Mouse (Mus musculus) limb, embryonic 11.5 days (tissue): ENCODE results near the gene Sec61a1. TPM values are rescaled to one million over a fixed set of nuclear protein-coding genes. Genes with fewer than 3 reads are reported as not detected.

Source experiments
- ATAC-seq: fragments of 200-750 bp; cut with Nextera tagmentation; 2 replicates; pipeline ENCODE4 v1.8.0; 2017; ENCODE audit warnings: low read depth; ENCODE audit not compliant: insufficient number of reproducible peaks, low FRiP score, low TSS enrichment
- DNase-seq: peaks from one replicate; pipeline ENCODE4 v3.0.0-alpha.2; 2015; ENCODE audit warnings: low spot score
- H3K27ac ChIP-seq: fragments of 300-500 bp; sonication (generic); replicated peaks from 2 replicates; pipeline ENCODE4 v1.5.1; 2014; ENCODE audit warnings: low read depth, mild to moderate bottlenecking, low read length
- H3K27me3 ChIP-seq: fragments of 300-500 bp; sonication (generic); 2 replicates; pipeline ENCODE4 v1.6.1; 2014; ENCODE audit warnings: mild to moderate bottlenecking, low read length, mixed read lengths; ENCODE audit not compliant: control insufficient read depth, insufficient read depth
- H3K36me3 ChIP-seq: fragments of 300-500 bp; sonication (generic); 2 replicates; pipeline ENCODE4 v1.6.1; 2014; ENCODE audit warnings: mild to moderate bottlenecking, low read length, moderate library complexity, mixed read lengths; ENCODE audit not compliant: control insufficient read depth, insufficient read depth
- H3K4me1 ChIP-seq: fragments of 300-500 bp; sonication (generic); 2 replicates; pipeline ENCODE4 v1.6.1; 2014; ENCODE audit warnings: low read length, mixed read lengths; ENCODE audit not compliant: control insufficient read depth, insufficient read depth
- H3K4me2 ChIP-seq: fragments of 300-500 bp; sonication (generic); 2 replicates; pipeline ENCODE4 v1.6.1; 2014; ENCODE audit warnings: low read depth, mild to moderate bottlenecking, moderate library complexity; ENCODE audit not compliant: severe bottlenecking
- H3K4me3 ChIP-seq: fragments of 300-500 bp; sonication (generic); 2 replicates; pipeline ENCODE4 v1.5.1; 2014; ENCODE audit warnings: low read depth, low read length
- H3K9ac ChIP-seq: fragments of 300-500 bp; sonication (generic); 2 replicates; pipeline ENCODE4 v1.6.1; 2014; ENCODE audit warnings: mild to moderate bottlenecking, low read length
- H3K9me3 ChIP-seq: fragments of 300-500 bp; sonication (generic); 2 replicates; pipeline ENCODE4 v1.6.1; 2016; ENCODE audit warnings: low read length; ENCODE audit not compliant: control insufficient read depth
- WGBS: fragments of 180-500 bp; shearing (Covaris S2); extraction: QIAGEN DNeasy Blood & Tissue Kit; methylation state at CpG from one replicate; pipeline ENCODE4 v1.1.7; 2014; 5-methylcytosine and 5-hydroxymethylcytosine counted together
- polyA plus RNA-seq: library from polyadenylated mRNA; unstranded; fragments of >200 nt; fragmentation: Nextera tagmentation; extraction: Ambion mirVana; gene quantifications from 2 replicates; pipeline ENCODE4 v1.2.1, GENCODE M21; 2014

The Sec61a1 gene
- polyA plus RNA-seq, 1 experiment from 2014 or later, result 191 TPM

- H3K36me3 ChIP-seq, result no peaks in the 10 kb centered on the region
- H3K4me2 ChIP-seq, result no peak overlapping the region
- no peaks in the 10 kb centered on the region for H3K4me1 ChIP-seq
- no peak overlapping the region for H3K4me3 ChIP-seq
- H3K9me3 ChIP-seq, result no peaks in the 10 kb centered on the region
- H3K9ac ChIP-seq, result no peak overlapping the region
- WGBS, result 36% methylated on average over 4 of the region's 4 CpGs
- H3K27ac ChIP-seq, result no peak overlapping the region
- peak; percentile 84 for DNase-seq
- H3K27me3 ChIP-seq, result peaks cover 6% of the 10 kb centered on the region; the same call in 1 of the 2 replicates
- no peak for ATAC-seq
These were observed 30.6 kb upstream of the Sec61a1 start for GRCm38 (mm10) chr6:88549137-88549814.

GRCm38 (mm10) chr6:88548405-88549049 is 29.8 kb upstream of the Sec61a1 start:
- H3K9ac ChIP-seq, result no peak overlapping the region
- H3K27ac ChIP-seq, result no peak overlapping the region
- ATAC-seq (no peak), DNase-seq (no peak)
- peaks cover 6% of the 10 kb centered on the region; the same call in 1 of the 2 replicates for H3K27me3 ChIP-seq
- no peak overlapping the region for H3K4me2 ChIP-seq
- no peaks in the 10 kb centered on the region for H3K9me3 ChIP-seq
- H3K4me3 ChIP-seq, result no peak overlapping the region
- no peaks in the 10 kb centered on the region for H3K4me1 ChIP-seq
- 81% methylated on average over 10 of the region's 10 CpGs for WGBS
- H3K36me3 ChIP-seq, result no peaks in the 10 kb centered on the region

DNA sequence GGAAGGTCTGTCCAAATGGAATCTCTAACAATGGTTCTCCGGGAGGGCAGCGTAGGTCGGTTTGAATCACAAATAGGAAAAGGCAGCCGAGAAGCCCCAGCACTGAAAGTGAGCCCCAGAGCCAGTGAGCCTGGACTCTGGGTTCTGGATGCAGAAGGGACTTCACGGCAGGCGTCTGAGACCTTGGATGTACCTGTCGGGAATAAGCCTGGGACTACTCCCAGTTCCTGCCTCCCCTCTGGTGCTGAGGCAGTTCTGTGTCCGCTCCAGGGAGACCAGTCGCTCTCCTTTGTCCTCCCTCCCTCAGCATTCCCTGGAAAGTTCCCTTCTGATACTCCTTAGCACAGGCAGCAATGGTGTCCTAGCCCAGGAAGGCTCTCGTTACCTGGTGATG is 26.7 kb upstream of the Sec61a1 start:
- no peak overlapping the region for H3K4me3 ChIP-seq
- no peak for DNase-seq
- WGBS, result 40% methylated on average over 10 of the region's 10 CpGs

DNA sequence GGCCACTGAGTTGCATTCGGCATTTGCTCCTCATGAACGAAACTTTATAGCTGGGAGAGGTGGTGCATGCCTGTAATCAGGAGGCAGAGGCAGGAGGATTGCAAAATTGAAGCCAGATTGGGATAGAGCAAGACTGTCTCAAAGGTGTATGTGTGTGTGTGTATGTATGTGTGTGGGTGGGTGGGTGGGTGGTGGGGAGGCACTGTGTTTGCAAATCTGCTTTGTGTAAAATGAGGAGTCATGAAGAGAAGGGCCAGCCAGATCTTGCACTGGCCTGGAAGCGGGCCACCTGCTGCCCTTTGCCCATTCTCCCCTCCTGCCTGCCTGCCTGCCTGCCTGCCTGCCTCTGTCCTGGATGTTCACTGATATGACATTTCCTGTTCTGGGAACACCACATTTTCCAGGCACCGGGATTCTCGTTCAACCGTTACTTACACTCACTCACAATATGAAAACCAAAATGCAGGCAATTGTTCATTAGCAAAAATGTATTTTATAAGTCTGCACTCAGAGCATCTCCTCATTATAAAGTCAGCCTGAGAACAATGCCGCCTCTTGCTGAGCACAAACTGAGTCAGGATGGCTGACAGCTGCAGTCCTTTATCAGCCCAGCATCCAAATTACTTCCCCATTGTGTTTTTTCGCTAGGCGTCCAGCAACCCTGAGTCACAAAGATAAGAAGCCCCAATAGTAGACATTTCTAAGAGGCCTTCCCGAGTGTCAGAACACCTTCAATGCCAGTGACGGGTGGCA is 26.1 kb upstream of the Sec61a1 start:
- DNase-seq (no peak), ATAC-seq (no peak)
- H3K4me2 ChIP-seq, result no peak overlapping the region
- no peak overlapping the region for H3K4me3 ChIP-seq
- H3K36me3 ChIP-seq, result no peaks in the 10 kb centered on the region
- WGBS, result 59% methylated on average over 11 of the region's 11 CpGs
- H3K27ac ChIP-seq, result no peak overlapping the region
- H3K27me3 ChIP-seq, result peaks cover 6% of the 10 kb centered on the region; the same call in 1 of the 2 replicates
- no peaks in the 10 kb centered on the region for H3K9me3 ChIP-seq
- H3K9ac ChIP-seq, result no peak overlapping the region
- no peaks in the 10 kb centered on the region for H3K4me1 ChIP-seq

More for the DNA sequence above, 26.7 kb upstream of the Sec61a1 start:
- no peak for ATAC-seq
- Histone ChIP-seq H3K9ac (no peak overlapping the region), H3K4me2 (no peak overlapping the region), H3K4me1 (no peaks in the 10 kb centered on the region), H3K27me3 (peaks cover 6% of the 10 kb centered on the region; the same call in 1 of the 2 replicates), H3K27ac (no peak overlapping the region), H3K9me3 (no peaks in the 10 kb centered on the region), H3K36me3 (no peaks in the 10 kb centered on the region)

DNA sequence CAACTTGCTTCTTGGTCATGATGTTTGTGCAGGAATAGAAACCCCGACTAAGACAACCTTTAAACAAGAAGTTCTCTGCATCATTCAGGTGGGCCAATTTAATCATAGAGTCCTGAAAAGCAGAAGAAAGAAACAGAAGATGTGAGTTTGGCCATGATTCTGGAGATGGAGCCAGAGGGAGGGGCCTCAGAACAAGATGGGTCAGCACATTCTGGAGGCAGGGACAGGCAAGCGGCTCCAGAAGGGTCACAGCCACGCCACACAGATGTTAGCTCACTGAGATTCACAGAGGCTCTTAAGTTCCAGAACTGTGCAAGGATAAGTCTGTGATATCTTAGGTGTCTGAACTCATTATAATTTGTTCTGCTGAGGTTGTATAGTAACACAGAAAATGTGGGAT is 25.5 kb upstream of the Sec61a1 start:
- Histone ChIP-seq H3K36me3 (no peaks in the 10 kb centered on the region), H3K9ac (no peak overlapping the region), H3K27ac (no peak overlapping the region), H3K4me1 (no peaks in the 10 kb centered on the region), H3K27me3 (peaks cover 6% of the 10 kb centered on the region; the same call in 1 of the 2 replicates), H3K9me3 (no peaks in the 10 kb centered on the region), H3K4me3 (no peak overlapping the region), H3K4me2 (no peak overlapping the region)
- DNase-seq, result no peak
- WGBS, result 81% methylated on average over 3 of the region's 3 CpGs
- ATAC-seq, result no peak

- DNase-seq (no peak), ATAC-seq (no peak)
- H3K4me3 ChIP-seq, result no peak overlapping the region
- H3K4me1 ChIP-seq, result no peaks in the 10 kb centered on the region
- no peak overlapping the region for H3K9ac ChIP-seq
- H3K36me3 ChIP-seq, result no peaks in the 10 kb centered on the region
- no peaks in the 10 kb centered on the region; the same call in 1 of the 2 replicates for H3K27me3 ChIP-seq
- 69% methylated on average over 2 of the region's 2 CpGs for WGBS
- no peak overlapping the region for H3K27ac ChIP-seq
- H3K4me2 ChIP-seq, result no peak overlapping the region
- H3K9me3 ChIP-seq, result no peaks in the 10 kb centered on the region
These were observed 21.5 kb upstream of the Sec61a1 start for GRCm38 (mm10) chr6:88540093-88540755.

DNA sequence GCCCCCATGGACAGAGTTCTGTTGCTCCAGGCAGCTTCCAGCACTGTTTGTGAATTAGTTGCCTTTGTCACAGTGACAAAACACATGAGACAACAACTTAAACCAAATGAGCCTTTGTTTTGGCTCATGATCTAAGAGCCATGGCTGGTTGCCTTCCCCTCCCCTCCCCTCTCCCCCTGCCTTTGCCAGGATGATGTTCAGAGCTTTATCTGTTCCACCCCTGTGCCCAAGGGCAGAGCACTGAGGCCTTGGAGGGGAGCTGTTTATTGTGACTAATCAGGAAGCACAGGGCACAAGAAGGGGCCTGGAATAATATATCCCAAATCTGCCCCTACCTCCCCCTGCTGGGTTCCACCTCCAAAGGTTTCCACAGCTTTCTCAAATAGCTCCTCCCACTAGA is 11.6 kb upstream of the Sec61a1 start:
- Histone ChIP-seq H3K9me3 (no peaks in the 10 kb centered on the region), H3K4me3 (no peak overlapping the region), H3K4me2 (no peak overlapping the region), H3K27me3 (no peaks in the 10 kb centered on the region), H3K36me3 (no peaks in the 10 kb centered on the region), H3K27ac (no peak overlapping the region), H3K9ac (no peak overlapping the region), H3K4me1 (no peaks in the 10 kb centered on the region)
- no peak for DNase-seq
- ATAC-seq, result no peak

DNA sequence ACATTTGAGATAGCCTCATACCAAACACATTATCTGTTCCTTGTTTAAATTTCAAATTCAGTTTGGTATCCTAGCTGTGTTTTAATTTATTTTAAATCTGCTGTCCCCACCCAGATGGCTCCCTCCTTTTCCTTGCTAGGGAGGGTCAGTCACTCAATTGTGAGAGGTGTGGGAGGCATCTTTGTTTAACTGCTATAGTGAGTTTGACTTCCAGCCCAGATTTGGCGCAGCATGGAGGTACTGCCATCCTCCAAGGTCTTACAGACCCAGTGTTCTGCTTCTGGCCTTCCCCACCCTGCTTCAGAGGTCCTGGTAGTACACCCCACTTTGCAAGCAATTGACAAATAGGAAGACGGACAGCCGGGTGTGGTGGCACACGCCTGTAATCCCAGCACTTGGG is 5.4 kb upstream of the Sec61a1 start:
- 80% methylated on average over 4 of the region's 4 CpGs for WGBS

More for the DNA sequence above, 5.4 kb upstream of the Sec61a1 start:
- Histone ChIP-seq H3K4me3 (no peak overlapping the region), H3K27ac (no peak overlapping the region), H3K9ac (no peak overlapping the region), H3K4me2 (no peak overlapping the region), H3K9me3 (no peaks in the 10 kb centered on the region), H3K27me3 (no peaks in the 10 kb centered on the region), H3K4me1 (peaks cover 5% of the 10 kb centered on the region; the same call in 1 of the 2 replicates), H3K36me3 (no peaks in the 10 kb centered on the region)
- DNase-seq (no peak), ATAC-seq (no peak)
